Mouse (Mus musculus) bone marrow macrophage, adult 2 months (primary cell): ENCODE data around the gene Fam207a.

Experiments used
- CTCF ChIP-seq: IDR thresholded peaks from 2 replicates; pipeline ENCODE4 v1.5.1; 2012; ENCODE audit warnings: low read depth, mild to moderate bottlenecking, low read length, moderate library complexity
- POLR2A ChIP-seq: IDR thresholded peaks from 2 replicates; pipeline ENCODE4 v1.6.1; 2012; ENCODE audit warnings: mild to moderate bottlenecking, low read depth, low read length, borderline replicate concordance

DNA sequence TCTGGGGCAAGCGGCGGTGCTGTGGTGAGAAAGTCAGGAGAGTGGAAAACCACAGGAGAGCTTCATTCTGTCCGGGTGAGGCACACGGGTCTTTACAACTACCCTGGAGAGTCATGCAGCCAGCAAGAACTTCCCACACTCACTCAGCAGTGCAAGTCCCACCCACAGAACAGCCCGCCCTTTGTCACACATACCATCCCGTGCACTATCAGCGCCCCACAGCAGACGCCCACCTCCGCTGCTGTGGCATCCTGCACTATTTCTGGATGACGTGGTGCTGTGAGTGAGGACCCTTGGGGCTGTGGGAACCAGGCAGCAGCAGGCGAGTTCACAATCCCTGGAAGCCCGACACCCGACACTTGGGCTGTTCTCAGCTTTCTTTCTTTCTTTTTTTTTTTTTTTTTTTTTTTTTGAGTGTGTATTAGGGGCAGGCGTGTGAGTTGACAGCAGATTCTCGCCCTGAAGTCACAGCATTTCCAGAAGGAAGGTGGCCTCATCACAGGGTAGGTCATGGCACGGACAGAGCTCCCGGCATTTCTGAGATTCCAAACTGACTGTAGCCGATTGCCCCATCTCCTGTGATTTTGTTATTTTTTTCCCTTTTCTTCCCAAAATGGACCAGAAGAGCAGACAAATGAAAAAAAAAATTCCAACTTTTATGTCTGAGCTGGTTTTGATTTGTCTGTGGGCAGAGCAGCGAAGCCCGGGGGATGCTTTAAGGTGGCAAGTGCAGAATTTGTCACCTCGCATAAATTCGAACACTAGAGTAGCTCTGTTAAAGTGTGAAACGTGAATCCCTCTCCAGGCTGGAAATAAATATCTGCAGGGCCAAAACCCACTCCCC is 66.0 kb downstream of the Fam207a start:
- TF ChIP-seq CTCF (no peak), POLR2A (no peak)
